Mouse (Mus musculus) neural tube, embryonic 13.5 days (tissue): ENCODE data around the gene Poc1a. TPM values are rescaled to one million over a fixed set of nuclear protein-coding genes. Genes with fewer than 3 reads are reported as not detected.
A peak's percentile ranks its signal among the peaks of the same experiment; 100 is the strongest.

ENCODE experiments used
- ATAC-seq: fragments of 200-750 bp; cut with Nextera tagmentation; 2 replicates; pipeline ENCODE4 v1.8.0; 2017; ENCODE audit warnings: low read depth, mild to moderate bottlenecking, moderate TSS enrichment, moderate library complexity
- H3K27ac ChIP-seq: fragments of 300-500 bp; sonication (generic); replicated peaks from 2 replicates; pipeline ENCODE4 v1.5.1; 2015; ENCODE audit warnings: moderate library complexity, mild to moderate bottlenecking, inconsistent platforms
- H3K27me3 ChIP-seq: fragments of 300-500 bp; sonication (generic); 2 replicates; pipeline ENCODE4 v1.6.1; 2015; ENCODE audit warnings: mild to moderate bottlenecking, inconsistent platforms
- H3K36me3 ChIP-seq: fragments of 300-500 bp; sonication (generic); 2 replicates; pipeline ENCODE4 v1.6.1; 2015; ENCODE audit warnings: mild to moderate bottlenecking, inconsistent platforms
- H3K4me1 ChIP-seq: fragments of 300-500 bp; sonication (generic); replicated peaks from 2 replicates; pipeline ENCODE4 v1.6.1; 2015; ENCODE audit warnings: inconsistent platforms
- H3K4me2 ChIP-seq: fragments of 300-500 bp; sonication (generic); 2 replicates; pipeline ENCODE4 v1.6.1; 2015; ENCODE audit warnings: inconsistent platforms, mild to moderate bottlenecking, moderate library complexity
- H3K4me3 ChIP-seq: fragments of 300-500 bp; sonication (generic); 2 replicates; pipeline ENCODE4 v1.5.1; 2015; ENCODE audit warnings: mild to moderate bottlenecking, inconsistent platforms
- H3K9ac ChIP-seq: fragments of 300-500 bp; sonication (generic); 2 replicates; pipeline ENCODE4 v1.6.1; 2015; ENCODE audit warnings: moderate library complexity, mild to moderate bottlenecking, inconsistent platforms
- H3K9me3 ChIP-seq: fragments of 300-500 bp; sonication (generic); 2 replicates; pipeline ENCODE4 v1.6.1; 2016; ENCODE audit warnings: inconsistent platforms
- WGBS: fragments of 180-500 bp; shearing (Covaris S2); methylation state at CpG from one replicate; pipeline ENCODE4 v1.1.7; 2015; 5-methylcytosine and 5-hydroxymethylcytosine counted together
- polyA plus RNA-seq: library from polyadenylated mRNA; unstranded; fragments of >200 nt; fragmentation: Nextera tagmentation; extraction: Ambion mirVana; gene quantifications from 2 replicates; pipeline ENCODE4 v1.2.1, GENCODE M21; 2015

The Poc1a gene
- polyA plus RNA-seq, 1 experiment from 2014 or later, result 8.0 TPM

GRCm38 (mm10) chr9:106266936-106267657 lies 13.8 kb upstream of the Poc1a start:
- ATAC-seq, result no peak
- no peaks in the 10 kb centered on the region for H3K9me3 ChIP-seq
- H3K4me2 ChIP-seq, result no peak overlapping the region
- H3K27ac ChIP-seq, result no peak overlapping the region
- H3K4me1 ChIP-seq, result peaks cover 22% of the 10 kb centered on the region
- no peak overlapping the region for H3K4me3 ChIP-seq
- no peaks in the 10 kb centered on the region for H3K27me3 ChIP-seq
- H3K9ac ChIP-seq, result no peak overlapping the region
- 61% methylated on average over 2 of the region's 2 CpGs for WGBS
- H3K36me3 ChIP-seq, result no peaks in the 10 kb centered on the region

GRCm38 (mm10) chr9:106268421-106268820 lies 12.4 kb upstream of the Poc1a start:
- Histone ChIP-seq H3K4me2 (no peak overlapping the region), H3K9me3 (no peaks in the 10 kb centered on the region), H3K4me3 (no peak overlapping the region), H3K27me3 (no peaks in the 10 kb centered on the region), H3K4me1 (peaks cover 22% of the 10 kb centered on the region), H3K36me3 (no peaks in the 10 kb centered on the region), H3K9ac (no peak overlapping the region), H3K27ac (no peak overlapping the region)
- WGBS, result 44% methylated on average over 4 of the region's 4 CpGs
- no peak for ATAC-seq

GRCm38 (mm10) chr9:106269076-106269788 lies 11.6 kb upstream of the Poc1a start:
- Histone ChIP-seq H3K4me3 (no peak overlapping the region), H3K36me3 (no peaks in the 10 kb centered on the region), H3K4me2 (no peak overlapping the region), H3K9me3 (no peaks in the 10 kb centered on the region), H3K4me1 (peaks cover 22% of the 10 kb centered on the region), H3K27ac (peak overlapping the region; percentile 39; the same call in 1 of the 2 replicates), H3K27me3 (no peaks in the 10 kb centered on the region), H3K9ac (no peak overlapping the region)
- WGBS, result 70% methylated on average over 9 of the region's 9 CpGs
- ATAC-seq, result no peak

GRCm38 (mm10) chr9:106269879-106270278 lies 11.0 kb upstream of the Poc1a start:
- Histone ChIP-seq H3K27ac (peak overlapping the region; percentile 59; the same call in 1 of the 2 replicates), H3K27me3 (no peaks in the 10 kb centered on the region), H3K9ac (no peak overlapping the region), H3K4me1 (peaks cover 22% of the 10 kb centered on the region), H3K4me2 (no peak overlapping the region), H3K36me3 (no peaks in the 10 kb centered on the region), H3K9me3 (no peaks in the 10 kb centered on the region), H3K4me3 (no peak overlapping the region)
- 19% methylated on average over 2 of the region's 2 CpGs for WGBS
- peak; percentile 76 for ATAC-seq

- H3K9me3 ChIP-seq, result no peaks in the 10 kb centered on the region
- H3K27ac ChIP-seq, result 0 out of 2 replicates have a peak overlapping the region, but pooled peaks have one; percentile 59
- no peak overlapping the region for H3K4me2 ChIP-seq
- no peaks in the 10 kb centered on the region for H3K27me3 ChIP-seq
- H3K9ac ChIP-seq, result no peak overlapping the region
- H3K4me1 ChIP-seq, result peaks cover 22% of the 10 kb centered on the region
- 78% methylated on average over 4 of the region's 4 CpGs for WGBS
- ATAC-seq, result no peak
- no peaks in the 10 kb centered on the region for H3K36me3 ChIP-seq
- no peak overlapping the region for H3K4me3 ChIP-seq
Observed at GRCm38 (mm10) chr9:106270656-106271055, 10.2 kb upstream of the Poc1a start.

GRCm38 (mm10) chr9:106272288-106272687 lies 8.6 kb upstream of the Poc1a start:
- Histone ChIP-seq H3K27me3 (no peaks in the 10 kb centered on the region), H3K4me2 (no peak overlapping the region), H3K36me3 (no peaks in the 10 kb centered on the region), H3K9me3 (no peaks in the 10 kb centered on the region), H3K4me3 (no peak overlapping the region), H3K27ac (no peak overlapping the region), H3K9ac (no peak overlapping the region), H3K4me1 (peaks cover 22% of the 10 kb centered on the region)
- 88% methylated on average over 1 of the region's 1 CpGs for WGBS
- no peak for ATAC-seq

GRCm38 (mm10) chr9:106273276-106273675 lies 7.6 kb upstream of the Poc1a start:
- Histone ChIP-seq H3K36me3 (no peaks in the 10 kb centered on the region), H3K9me3 (no peaks in the 10 kb centered on the region), H3K27ac (no peak overlapping the region), H3K4me1 (peaks cover 22% of the 10 kb centered on the region), H3K9ac (no peak overlapping the region), H3K27me3 (no peaks in the 10 kb centered on the region), H3K4me3 (no peak overlapping the region), H3K4me2 (no peak overlapping the region)
- ATAC-seq, result no peak
- 87% methylated on average over 12 of the region's 12 CpGs for WGBS

GRCm38 (mm10) chr9:106273791-106274190 lies 7.1 kb upstream of the Poc1a start:
- ATAC-seq, result no peak
- H3K36me3 ChIP-seq, result no peaks in the 10 kb centered on the region
- H3K9me3 ChIP-seq, result no peaks in the 10 kb centered on the region
- H3K9ac ChIP-seq, result no peak overlapping the region
- H3K4me1 ChIP-seq, result peaks cover 17% of the 10 kb centered on the region
- no peak overlapping the region for H3K4me2 ChIP-seq
- H3K27ac ChIP-seq, result no peak overlapping the region
- no peak overlapping the region for H3K4me3 ChIP-seq
- H3K27me3 ChIP-seq, result no peaks in the 10 kb centered on the region
- 61% methylated on average over 4 of the region's 4 CpGs for WGBS

GRCm38 (mm10) chr9:106274652-106275180 lies 6.1 kb upstream of the Poc1a start:
- no peak overlapping the region for H3K27ac ChIP-seq
- no peak overlapping the region for H3K9ac ChIP-seq
- ATAC-seq, result no peak
- WGBS, result 88% methylated on average over 8 of the region's 8 CpGs
- H3K36me3 ChIP-seq, result no peaks in the 10 kb centered on the region
- H3K4me1 ChIP-seq, result peaks cover 11% of the 10 kb centered on the region
- H3K27me3 ChIP-seq, result no peaks in the 10 kb centered on the region
- no peak overlapping the region for H3K4me3 ChIP-seq
- H3K4me2 ChIP-seq, result no peak overlapping the region
- H3K9me3 ChIP-seq, result no peaks in the 10 kb centered on the region

- no peak overlapping the region for H3K9ac ChIP-seq
- no peak for ATAC-seq
- no peak overlapping the region for H3K4me2 ChIP-seq
- WGBS, result 76% methylated on average over 1 of the region's 1 CpGs
- H3K4me1 ChIP-seq, result peaks cover 9% of the 10 kb centered on the region
- no peaks in the 10 kb centered on the region for H3K9me3 ChIP-seq
- no peak overlapping the region for H3K4me3 ChIP-seq
- no peaks in the 10 kb centered on the region for H3K27me3 ChIP-seq
- H3K27ac ChIP-seq, result no peak overlapping the region
- no peaks in the 10 kb centered on the region for H3K36me3 ChIP-seq
Observed at GRCm38 (mm10) chr9:106275806-106276205, 5.1 kb upstream of the Poc1a start.

GRCm38 (mm10) chr9:106280386-106280785 lies 475 bp upstream of the Poc1a start:
- Histone ChIP-seq H3K4me2 (peak overlapping the region; percentile 82), H3K9ac (peak overlapping the region; percentile 76), H3K27ac (peak overlapping the region; percentile 74), H3K4me3 (peak overlapping the region; percentile 50), H3K9me3 (no peaks in the 10 kb centered on the region), H3K27me3 (no peaks in the 10 kb centered on the region), H3K4me1 (peaks cover 19% of the 10 kb centered on the region), H3K36me3 (0 out of 2 replicates have a peak, but pooled peaks cover 7% of the 10 kb centered on the region)
- ATAC-seq, result peak; percentile 45
- WGBS, result under 1% methylated on average over 14 of the region's 14 CpGs

- no peaks in the 10 kb centered on the region for H3K27me3 ChIP-seq
- 76% methylated on average over 3 of the region's 3 CpGs for WGBS
- peak overlapping the region; percentile 50; the same call in 1 of the 2 replicates for H3K4me3 ChIP-seq
- H3K27ac ChIP-seq, result no peak overlapping the region
- 0 out of 2 replicates have a peak, but pooled peaks cover 7% of the 10 kb centered on the region for H3K36me3 ChIP-seq
- H3K9ac ChIP-seq, result peak overlapping the region; percentile 76; the same call in 1 of the 2 replicates
- peak overlapping the region; percentile 82 for H3K4me2 ChIP-seq
- no peak for ATAC-seq
- peaks cover 19% of the 10 kb centered on the region for H3K4me1 ChIP-seq
- H3K9me3 ChIP-seq, result no peaks in the 10 kb centered on the region
Observed at GRCm38 (mm10) chr9:106282024-106282423, 1.2 kb downstream of the Poc1a start.
